Mouse (Mus musculus) midbrain, postnatal 0 days (tissue): ENCODE results near the gene Agbl1. TPM values are rescaled to one million over a fixed set of nuclear protein-coding genes. Genes with fewer than 3 reads are reported as not detected.
A peak's percentile ranks its signal among the peaks of the same experiment; 100 is the strongest.

ENCODE experiments used
- ATAC-seq: fragments of 200-750 bp; cut with Nextera tagmentation; 2 replicates; pipeline ENCODE4 v1.8.0; 2017; ENCODE audit warnings: moderate number of reproducible peaks, mild to moderate bottlenecking, moderate TSS enrichment, moderate library complexity; ENCODE audit not compliant: low FRiP score
- DNase-seq: peaks from one replicate; pipeline ENCODE4 v3.0.0-alpha.2; 2015; ENCODE audit warnings: low spot score
- H3K27ac ChIP-seq: fragments of 300-500 bp; sonication (generic); 2 replicates; pipeline ENCODE4 v1.5.1; 2014; ENCODE audit warnings: low read depth, mild to moderate bottlenecking, low read length, mixed read lengths
- H3K27me3 ChIP-seq: fragments of 300-500 bp; sonication (generic); 2 replicates; pipeline ENCODE4 v1.6.1; 2014; ENCODE audit warnings: low read length, control low read depth, mixed read lengths; ENCODE audit not compliant: insufficient read depth
- H3K36me3 ChIP-seq: fragments of 300-500 bp; sonication (generic); 2 replicates; pipeline ENCODE4 v1.6.1; 2014; ENCODE audit warnings: low read length, control low read depth, mixed read lengths; ENCODE audit not compliant: insufficient read depth
- H3K4me1 ChIP-seq: fragments of 300-500 bp; sonication (generic); 2 replicates; pipeline ENCODE4 v1.6.1; 2014; ENCODE audit warnings: mild to moderate bottlenecking, control low read depth, antibody characterized with exemption, low read length, mixed read lengths; ENCODE audit not compliant: insufficient read depth
- H3K4me2 ChIP-seq: fragments of 300-500 bp; sonication (generic); 2 replicates; pipeline ENCODE4 v1.6.1; 2014; ENCODE audit warnings: low read depth, mild to moderate bottlenecking, low read length, mixed read lengths; ENCODE audit not compliant: poor library complexity, severe bottlenecking
- H3K4me3 ChIP-seq: fragments of 300-500 bp; sonication (generic); 2 replicates; pipeline ENCODE4 v1.5.1; 2014; ENCODE audit warnings: low read depth, mild to moderate bottlenecking, low read length, moderate library complexity
- H3K9ac ChIP-seq: fragments of 300-500 bp; sonication (generic); replicated peaks from 2 replicates; pipeline ENCODE4 v1.6.1; 2014; ENCODE audit warnings: mild to moderate bottlenecking, low read length, moderate library complexity, mixed read lengths; ENCODE audit not compliant: poor library complexity, severe bottlenecking
- H3K9me3 ChIP-seq: fragments of 300-500 bp; sonication (generic); 2 replicates; pipeline ENCODE4 v1.6.1; 2016; ENCODE audit warnings: low read length, control low read depth
- CTCF ChIP-seq: IDR thresholded peaks from 2 replicates; pipeline ENCODE4 v1.5.1; 2016; ENCODE audit warnings: antibody characterized with exemption, mild to moderate bottlenecking
- WGBS: fragments of 180-500 bp; shearing (Covaris S2); extraction: QIAGEN DNeasy Blood & Tissue Kit; methylation state at CpG from one replicate; pipeline ENCODE4 v1.1.7; 2014; 5-methylcytosine and 5-hydroxymethylcytosine counted together
- polyA plus RNA-seq: library from polyadenylated mRNA; unstranded; fragments of >200 nt; fragmentation: Nextera tagmentation; extraction: Ambion mirVana; gene quantifications from 2 replicates; pipeline ENCODE4 v1.2.1, GENCODE M21; 2015
- total RNA-seq: library from RNA; depleted of rRNA; stranded (reverse); fragments of >200 nt; gene quantifications from 2 replicates; pipeline ENCODE4 v1.2.3, GENCODE M21; 2014

Agbl1 gene
- total and polyA plus RNA-seq, 2 experiments from 2014 or later, result 0.05 to 0.55 TPM

DNA sequence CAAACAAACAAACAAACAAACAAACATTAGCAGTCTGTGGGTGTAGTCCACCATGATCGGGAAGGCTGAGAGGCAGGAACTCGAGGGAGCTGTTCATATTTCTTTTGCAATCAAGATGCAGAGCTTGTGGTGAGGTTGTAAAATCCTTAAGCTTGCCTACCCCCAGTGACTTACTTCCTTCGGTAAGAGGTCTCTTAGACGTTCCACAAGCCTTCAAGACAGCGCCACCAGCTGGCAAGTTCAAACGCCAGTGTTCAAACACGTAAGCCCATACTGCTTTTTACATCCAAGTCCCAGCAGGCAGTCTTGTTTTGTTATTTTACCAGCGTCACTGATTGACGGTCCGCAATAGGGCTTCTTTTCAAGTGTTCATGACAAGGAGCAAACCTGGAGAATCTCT lies 123.8 kb downstream of the Agbl1 start:
- H3K27ac ChIP-seq, result no peak overlapping the region
- peak; percentile 36; the same call in 1 of the 2 replicates for TF ChIP-seq CTCF
- no peaks in the 10 kb centered on the region for H3K36me3 ChIP-seq
- ATAC-seq, result no peak
- H3K4me2 ChIP-seq, result no peak overlapping the region
- no peaks in the 10 kb centered on the region for H3K9me3 ChIP-seq
- no peak overlapping the region for H3K9ac ChIP-seq
- 57% methylated on average over 10 of the region's 10 CpGs for WGBS
- no peaks in the 10 kb centered on the region for H3K4me1 ChIP-seq
- peak; percentile 27 for DNase-seq
- no peak overlapping the region for H3K4me3 ChIP-seq
- H3K27me3 ChIP-seq, result no peaks in the 10 kb centered on the region

- Histone ChIP-seq H3K27me3 (no peaks in the 10 kb centered on the region), H3K27ac (no peak overlapping the region), H3K9me3 (no peaks in the 10 kb centered on the region), H3K4me2 (no peak overlapping the region), H3K4me3 (no peak overlapping the region), H3K36me3 (no peaks in the 10 kb centered on the region), H3K4me1 (no peaks in the 10 kb centered on the region), H3K9ac (no peak overlapping the region)
- DNase-seq, result peak; percentile 87
- 24% methylated on average over 3 of the region's 3 CpGs for WGBS
- peak; percentile 78 for TF ChIP-seq CTCF
- ATAC-seq, result no peak
Observed at GRCm38 (mm10) chr7:76354510-76354909, 124.8 kb downstream of the Agbl1 start.

- Histone ChIP-seq H3K9me3 (no peaks in the 10 kb centered on the region), H3K27ac (no peak overlapping the region), H3K4me2 (no peak overlapping the region), H3K4me3 (no peak overlapping the region), H3K4me1 (no peaks in the 10 kb centered on the region), H3K27me3 (no peaks in the 10 kb centered on the region), H3K36me3 (no peaks in the 10 kb centered on the region), H3K9ac (no peak overlapping the region)
- no peak for ATAC-seq
- 62% methylated on average over 4 of the region's 4 CpGs for WGBS
- no peak for TF ChIP-seq CTCF
- no peak for DNase-seq
Observed at GRCm38 (mm10) chr7:76371269-76371668, 141.6 kb downstream of the Agbl1 start.

DNA sequence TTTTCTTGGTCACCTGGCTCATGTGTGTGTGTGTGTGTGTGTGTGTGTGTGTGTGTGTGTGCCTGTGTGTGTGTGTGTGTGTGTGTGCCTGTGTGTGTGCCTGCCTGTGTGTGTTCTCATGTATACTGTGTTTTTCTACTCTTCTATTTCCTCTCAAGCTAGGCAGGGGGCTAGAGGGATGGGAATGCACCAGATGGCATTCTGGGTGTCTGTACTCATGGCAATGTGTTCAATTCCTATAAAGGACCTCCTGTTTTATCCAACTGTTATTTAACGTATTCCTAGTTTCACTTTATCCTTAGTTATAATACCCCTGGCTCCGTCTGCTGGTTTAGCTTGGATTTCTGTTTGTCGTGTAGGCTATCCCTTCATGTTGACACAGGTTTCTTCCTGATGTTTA lies 149.8 kb downstream of the Agbl1 start:
- H3K27ac ChIP-seq, result no peak overlapping the region
- no peak overlapping the region for H3K9ac ChIP-seq
- no peaks in the 10 kb centered on the region for H3K9me3 ChIP-seq
- no peak overlapping the region for H3K4me3 ChIP-seq
- no peaks in the 10 kb centered on the region for H3K4me1 ChIP-seq
- no peaks in the 10 kb centered on the region for H3K27me3 ChIP-seq
- no peak for TF ChIP-seq CTCF
- WGBS, result 94% methylated on average over 3 of the region's 3 CpGs
- no peak overlapping the region for H3K4me2 ChIP-seq
- ATAC-seq (no peak), DNase-seq (no peak)
- H3K36me3 ChIP-seq, result no peaks in the 10 kb centered on the region

- Histone ChIP-seq H3K27ac (no peak overlapping the region), H3K4me2 (no peak overlapping the region), H3K4me3 (no peak overlapping the region), H3K9me3 (no peaks in the 10 kb centered on the region), H3K36me3 (no peaks in the 10 kb centered on the region), H3K27me3 (no peaks in the 10 kb centered on the region), H3K4me1 (no peaks in the 10 kb centered on the region), H3K9ac (no peak overlapping the region)
- WGBS, result 89% methylated on average over 2 of the region's 2 CpGs
- no peak for ATAC-seq
- DNase-seq, result no peak
- TF ChIP-seq CTCF, result no peak
Observed at GRCm38 (mm10) chr7:76381986-76382385, 152.3 kb downstream of the Agbl1 start.

- ATAC-seq (no peak), DNase-seq (no peak)
- no peak overlapping the region for H3K9ac ChIP-seq
- H3K27ac ChIP-seq, result no peak overlapping the region
- H3K4me1 ChIP-seq, result no peaks in the 10 kb centered on the region
- H3K27me3 ChIP-seq, result no peaks in the 10 kb centered on the region
- no peak overlapping the region for H3K4me3 ChIP-seq
- no peaks in the 10 kb centered on the region for H3K36me3 ChIP-seq
- no peak overlapping the region for H3K4me2 ChIP-seq
- no peak for TF ChIP-seq CTCF
- 86% methylated on average over 5 of the region's 5 CpGs for WGBS
- H3K9me3 ChIP-seq, result no peaks in the 10 kb centered on the region
Observed at GRCm38 (mm10) chr7:76389240-76389639, 159.6 kb downstream of the Agbl1 start.
